In the genomic region with DNA sequence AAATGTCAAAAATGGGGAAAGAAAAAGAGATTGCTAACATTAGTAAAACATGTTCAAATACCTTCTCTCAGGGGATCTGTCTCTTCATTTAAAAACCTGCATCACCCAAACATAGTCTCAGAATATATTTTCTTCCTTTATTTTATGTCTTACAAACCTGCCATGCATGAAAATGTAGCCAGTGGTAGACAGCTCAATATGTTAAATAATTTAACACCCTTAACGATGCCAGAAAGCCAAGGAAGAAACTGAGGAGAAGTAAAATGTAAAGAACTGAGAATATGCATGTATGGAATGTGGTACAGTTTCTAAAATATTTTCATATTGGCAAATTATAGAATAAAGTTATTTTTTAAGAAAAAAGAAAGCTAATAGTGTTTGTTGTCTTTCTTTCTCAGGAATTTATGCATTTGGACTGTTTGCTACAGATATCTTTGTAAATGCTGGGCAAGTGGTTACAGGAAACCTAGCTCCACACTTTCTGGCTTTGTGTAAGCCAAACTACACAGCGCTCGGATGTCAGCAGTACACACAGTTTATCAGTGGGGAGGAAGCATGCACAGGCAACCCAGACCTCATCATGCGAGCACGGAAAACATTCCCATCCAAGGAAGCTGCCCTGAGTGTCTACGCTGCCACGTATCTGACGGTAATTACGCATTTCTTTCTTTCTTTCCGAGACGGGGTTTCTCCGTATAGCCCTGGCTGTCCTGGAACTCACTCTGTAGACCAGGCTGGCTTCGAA, we compare ENCODE assay signal across 32 mouse cellular contexts. TPM values are rescaled to one million over a fixed set of nuclear protein-coding genes. Genes with fewer than 3 reads are reported as not detected.
DNase-seq lines count a peak whose midpoint lies in the region; ATAC-seq and TF ChIP-seq lines count a peak whose summit lies in the region.
"Had no signal": no experiment of that assay in that cellular context is flagged by ENCODE, and none has a peak within 500 bp of the region (broad histone marks: within the 10 kb centered on the region; RNA-seq: fewer than 3 reads in every experiment).

No protein-coding gene starts in this region.

- H3K9ac ChIP-seq in forebrain, embryonic 14.5 days (ENCODE audit: low read length): no peak overlapping the region
- H3K9ac ChIP-seq in forebrain, embryonic 12.5 days: no peak overlapping the region
- no peak overlapping the region for H3K9ac ChIP-seq in forebrain, postnatal 0 days
- H3K9ac ChIP-seq: embryonic facial prominence, embryonic 13.5 days; heart, embryonic 13.5 days; hindbrain, embryonic 12.5 days; hindbrain, embryonic 15.5 days had no signal

- no peaks in the 10 kb centered on the region for H3K27me3 ChIP-seq in forebrain, embryonic 14.5 days (replicated peaks; ENCODE audit: control insufficient read depth, insufficient read depth, low read length)
- H3K27me3 ChIP-seq in forebrain, embryonic 12.5 days: no peaks in the 10 kb centered on the region
- no peaks in the 10 kb centered on the region for H3K27me3 ChIP-seq in forebrain, postnatal 0 days (ENCODE audit: insufficient read depth, low read length)
- H3K27me3 ChIP-seq: CH12.LX; embryonic facial prominence, embryonic 13.5 days; heart, embryonic 13.5 days; hindbrain, embryonic 12.5 days; hindbrain, embryonic 15.5 days; Patski had no signal

- H3K4me1 ChIP-seq in forebrain, embryonic 14.5 days (ENCODE audit: control insufficient read depth, insufficient read depth, low read length): no peaks in the 10 kb centered on the region
- H3K4me1 ChIP-seq in forebrain, embryonic 12.5 days: peaks cover 5% of the 10 kb centered on the region
- no peaks in the 10 kb centered on the region for H3K4me1 ChIP-seq in forebrain, postnatal 0 days (ENCODE audit: insufficient read depth)
- H3K4me1 ChIP-seq: embryonic facial prominence, embryonic 10.5 days; embryonic facial prominence, embryonic 13.5 days; heart, embryonic 10.5 days; heart, embryonic 13.5 days; hindbrain, embryonic 12.5 days had no signal

- no peak for TF ChIP-seq POLR2A in brain, embryonic 14.5 days (IDR thresholded peaks at IDR 0.05; ENCODE audit: borderline replicate concordance, extremely low read depth, insufficient read depth, insufficient read length, poor library complexity, severe bottlenecking)

- H3K27ac ChIP-seq in forebrain, embryonic 14.5 days (ENCODE audit: low read depth, low read length): 0 out of 2 replicates have a peak overlapping the region, but pooled peaks have one; percentile 15
- no peak overlapping the region for H3K27ac ChIP-seq in forebrain, embryonic 12.5 days
- H3K27ac ChIP-seq in layer of hippocampus, adult 2 months: peak overlapping the region; percentile 28; the same call in 1 of the 2 replicates
- H3K27ac ChIP-seq in forebrain, postnatal 0 days (ENCODE audit: low read depth, low read length): no peak overlapping the region; the same call in 1 of the 2 replicates
- H3K27ac ChIP-seq: embryonic facial prominence, embryonic 10.5 days; embryonic facial prominence, embryonic 13.5 days; heart, adult 2 months; heart, embryonic 10.5 days; heart, embryonic 13.5 days; hindbrain, embryonic 12.5 days; hindbrain, embryonic 15.5 days had no signal

- no peak overlapping the region for H3K4me3 ChIP-seq in forebrain, embryonic 14.5 days (ENCODE audit: low read depth, low read length)
- H3K4me3 ChIP-seq in forebrain, embryonic 12.5 days (replicated peaks): no peak overlapping the region
- no peak overlapping the region for H3K4me3 ChIP-seq in layer of hippocampus, adult 2 months
- no peak overlapping the region for H3K4me3 ChIP-seq in forebrain, postnatal 0 days (ENCODE audit: low read depth, low read length)
- H3K4me3 ChIP-seq: embryonic facial prominence, embryonic 10.5 days; embryonic facial prominence, embryonic 13.5 days; erythroblast, embryonic 14.5 days; heart, adult 2 months; heart, embryonic 10.5 days; heart, embryonic 13.5 days; hindbrain, embryonic 12.5 days; hindbrain, embryonic 15.5 days had no signal

- H3K9me3 ChIP-seq in forebrain, embryonic 14.5 days (replicated peaks; ENCODE audit: control insufficient read depth, low read length): no peaks in the 10 kb centered on the region
- H3K9me3 ChIP-seq in forebrain, embryonic 12.5 days: no peaks in the 10 kb centered on the region
- H3K9me3 ChIP-seq in forebrain, postnatal 0 days (ENCODE audit: low read length): no peaks in the 10 kb centered on the region
- H3K9me3 ChIP-seq: embryonic facial prominence, embryonic 10.5 days; embryonic facial prominence, embryonic 13.5 days; heart, embryonic 10.5 days; heart, embryonic 13.5 days; hindbrain, embryonic 12.5 days; hindbrain, embryonic 15.5 days had no signal

- H3K36me3 ChIP-seq in forebrain, embryonic 14.5 days (ENCODE audit: control insufficient read depth, insufficient read depth, low read length): no peaks in the 10 kb centered on the region
- H3K36me3 ChIP-seq in forebrain, embryonic 12.5 days (replicated peaks): no peaks in the 10 kb centered on the region
- no peaks in the 10 kb centered on the region for H3K36me3 ChIP-seq in forebrain, postnatal 0 days (ENCODE audit: insufficient read depth)
- H3K36me3 ChIP-seq: embryonic facial prominence, embryonic 10.5 days; embryonic facial prominence, embryonic 13.5 days; G1E; heart, embryonic 13.5 days; hindbrain, embryonic 12.5 days; hindbrain, embryonic 15.5 days had no signal

- 84% methylated on average over 13 of the region's 13 CpGs for WGBS in forebrain, embryonic 14.5 days
- 91% methylated on average over 13 of the region's 13 CpGs for WGBS in forebrain, embryonic 12.5 days
- WGBS in forebrain, postnatal 0 days: 79% methylated on average over 13 of the region's 13 CpGs

- TF ChIP-seq CTCF in layer of hippocampus, adult 2 months (conservative IDR thresholded peaks at IDR 0.05): no peak
- no peak for TF ChIP-seq CTCF in brain, embryonic 14.5 days (IDR thresholded peaks at IDR 0.05; ENCODE audit: borderline replicate concordance, extremely low read depth, insufficient read depth, insufficient read length)
- TF ChIP-seq CTCF in forebrain, postnatal 0 days (IDR thresholded peaks at IDR 0.05; ENCODE audit: low read depth): no peak

- peak; percentile 62; the same call in 1 of the 2 replicates for ATAC-seq in forebrain, embryonic 14.5 days
- no peak for ATAC-seq in forebrain, embryonic 12.5 days (ENCODE audit: low FRiP score)
- peak; percentile 34; the same call in 1 of the 2 replicates for ATAC-seq in forebrain, postnatal 0 days
- ATAC-seq: intestine, postnatal 0 days; Patski had no signal

- no peak overlapping the region for H3K4me2 ChIP-seq in forebrain, embryonic 14.5 days (ENCODE audit: low read length)
- no peak overlapping the region for H3K4me2 ChIP-seq in forebrain, embryonic 12.5 days
- no peak overlapping the region for H3K4me2 ChIP-seq in forebrain, postnatal 0 days (ENCODE audit: low read depth)
- H3K4me2 ChIP-seq: embryonic facial prominence, embryonic 13.5 days; heart, embryonic 13.5 days; hindbrain, embryonic 12.5 days; hindbrain, embryonic 15.5 days had no signal

- peak; percentile 23 for DNase-seq in forebrain, embryonic 14.5 days (ENCODE audit: low spot score)
- DNase-seq in layer of hippocampus, adult 2 months (ENCODE audit: low spot score in 2 of 2): no peak
- DNase-seq in layer of hippocampus, adult 9-10 months (ENCODE audit: low spot score): no peak
- peak; percentile 52 for DNase-seq in brain, embryonic 14.5 days (ENCODE audit: low read depth)
- DNase-seq in forebrain, postnatal 0 days: no peak
- DNase-seq in right cerebral cortex, postnatal 25 days: no peak
- DNase-seq: adrenal gland, adult 2 months; adrenal gland, postnatal 14 days; B cell, adult 2 months; cerebellum, adult 11-12 months; cerebellum, adult 8-10 months; cerebellum, postnatal 10 days; cerebellum, postnatal 36 days; embryo, embryonic 11 days; gastrocnemius, postnatal 10 days; gastrocnemius, postnatal 36 days; heart, adult 2 months had no signal

RNA-seq across cellular contexts. Expression of gene Plppr5, which starts 50.8 kb away (rescaled TPM):
- polyA plus RNA-seq in forebrain, embryonic 14.5 days (2014; fragmentation: Nextera tagmentation; extraction: Ambion mirVana): 4.4 and 6.7 TPM in 2 replicates
- polyA plus RNA-seq in forebrain, embryonic 12.5 days (2016; fragmentation: Nextera tagmentation; extraction: Ambion mirVana): 0.36 and 0.50 TPM in 2 replicates
- total RNA-seq in layer of hippocampus, adult 2 months (2021): 10 to 100 TPM; 35.2 to 35.5 TPM
- 2.1 and 3.4 TPM in 2 replicates for polyA plus RNA-seq in brain, embryonic 14.5 days (2012; rRNA removed)
- 39.1 and 40.1 TPM in 2 replicates for total RNA-seq in forebrain, postnatal 0 days (2014; rRNA removed)
- 14.7 and 19.1 TPM in 2 replicates for polyA plus RNA-seq in forebrain, postnatal 0 days (2015; fragmentation: Nextera tagmentation; extraction: Ambion mirVana)
- total RNA-seq: CH12.LX; gastrocnemius, adult 18-20 months; gastrocnemius, postnatal 36 days; granulocyte monocyte progenitor cell, adult 5-6 weeks; hematopoietic stem cell, adult 5-6 weeks had no signal
- polyA plus RNA-seq: erythroblast, embryonic 14.5 days; G1E; Patski had no signal

Comparison
In these comparisons a context has a peak if more than half of its experiments do, and no peak if none do; other contexts are left out.
1. DNase-seq: peak in forebrain, embryonic 14.5 days (single experiment) and brain, embryonic 14.5 days (single experiment); none in layer of hippocampus, adult 2 months (0 of 2), layer of hippocampus, adult 9-10 months (single experiment), forebrain, postnatal 0 days (single experiment) and right cerebral cortex, postnatal 25 days (single experiment).
2. H3K27ac ChIP-seq: peak in forebrain, embryonic 14.5 days (single experiment) and layer of hippocampus, adult 2 months (single experiment); none in forebrain, embryonic 12.5 days (single experiment) and forebrain, postnatal 0 days (single experiment).